Mouse (Mus musculus) adrenal gland, postnatal 10 days (tissue): Measurements from ENCODE around the gene Rfc5. TPM values are rescaled to one million over a fixed set of nuclear protein-coding genes. Genes with fewer than 3 reads are reported as not detected.

ENCODE experiments used
- DNase-seq: peaks from one replicate; pipeline ENCODE4 v3.0.0; 2021; ENCODE audit warnings: mixed read lengths
- total RNA-seq, 2 experiments: library from RNA; stranded (reverse); gene quantifications; 2 replicates each; pipeline ENCODE4 v1.2.3; 2021

Gene Rfc5
- total RNA-seq, 2 experiments from 2014 or later = 16.3 to 27.8 TPM

DNA sequence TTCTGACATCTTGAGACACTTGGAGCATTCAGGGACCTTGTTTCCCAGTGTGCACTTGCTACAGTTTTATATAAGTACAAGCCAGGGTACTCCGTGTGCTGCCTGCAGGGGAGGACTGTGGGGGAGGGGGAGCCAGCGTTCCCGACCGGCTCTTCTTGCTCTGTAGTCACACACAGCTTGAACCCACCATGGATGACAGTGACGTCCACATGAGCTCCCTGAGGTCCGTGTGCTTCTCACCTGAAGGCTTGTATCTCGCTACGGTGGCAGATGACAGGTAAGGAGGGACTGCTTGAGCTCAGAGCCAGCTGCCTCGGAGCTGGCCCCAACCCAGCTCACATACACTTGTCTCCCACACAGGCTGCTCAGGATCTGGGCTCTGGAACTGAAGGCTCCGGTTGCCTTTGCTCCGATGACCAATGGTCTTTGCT, 12.5 kb downstream of the Rfc5 start:
- DNase-seq = no peak

DNA sequence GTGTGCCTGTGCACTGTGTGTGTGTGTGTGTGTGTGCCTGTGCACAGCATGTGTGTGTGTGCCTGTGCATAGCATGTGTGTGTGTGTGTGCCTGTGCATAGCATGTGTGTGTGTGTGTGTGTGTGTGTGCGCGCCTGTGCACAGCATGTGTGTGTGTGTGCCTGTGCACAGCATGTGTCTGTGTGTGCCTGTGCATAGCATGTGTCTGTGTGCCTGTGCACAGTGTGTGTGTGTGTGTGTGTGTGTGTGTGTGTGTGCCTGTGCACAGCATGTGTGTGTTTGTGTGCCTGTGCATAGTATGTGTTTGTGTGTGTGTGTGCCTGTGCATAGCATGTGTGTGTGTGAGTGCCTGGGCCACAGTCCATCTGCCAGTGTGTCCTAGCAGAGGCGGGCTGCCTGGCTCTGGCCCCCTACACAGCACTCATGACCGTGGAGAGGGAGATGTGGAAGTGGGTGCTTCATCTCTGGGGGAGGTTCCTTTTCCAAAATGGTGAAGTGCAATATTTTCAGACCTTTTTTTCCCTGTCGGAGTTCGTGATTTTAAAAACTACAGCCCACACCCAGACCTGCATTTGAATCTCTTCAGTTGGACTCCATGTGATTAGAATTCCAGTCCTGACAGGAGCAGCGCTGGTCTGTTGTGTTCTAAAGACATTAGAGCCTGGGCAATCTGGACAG, 14.3 kb downstream of the Rfc5 start:
- DNase-seq = no peak

DNA sequence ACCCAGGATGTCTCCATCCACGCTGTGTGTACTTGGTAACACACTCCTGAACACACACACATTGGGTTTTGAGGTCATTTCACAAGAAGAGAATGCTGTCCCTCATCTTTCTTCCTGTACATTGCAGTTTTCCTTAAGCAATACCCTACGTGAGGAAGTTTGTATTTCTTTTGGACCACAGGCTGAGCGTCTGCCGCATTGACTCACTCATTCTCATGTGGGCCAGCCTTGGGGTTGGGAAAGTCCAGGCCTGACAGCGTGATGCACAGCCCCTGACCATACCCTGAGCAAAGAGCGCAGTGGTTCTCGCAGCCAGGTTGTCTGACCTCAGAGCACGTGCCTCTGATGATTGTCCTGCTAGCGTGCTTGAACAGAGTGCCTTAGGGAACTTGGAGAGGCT, 15.4 kb downstream of the Rfc5 start:
- no peak for DNase-seq

DNA sequence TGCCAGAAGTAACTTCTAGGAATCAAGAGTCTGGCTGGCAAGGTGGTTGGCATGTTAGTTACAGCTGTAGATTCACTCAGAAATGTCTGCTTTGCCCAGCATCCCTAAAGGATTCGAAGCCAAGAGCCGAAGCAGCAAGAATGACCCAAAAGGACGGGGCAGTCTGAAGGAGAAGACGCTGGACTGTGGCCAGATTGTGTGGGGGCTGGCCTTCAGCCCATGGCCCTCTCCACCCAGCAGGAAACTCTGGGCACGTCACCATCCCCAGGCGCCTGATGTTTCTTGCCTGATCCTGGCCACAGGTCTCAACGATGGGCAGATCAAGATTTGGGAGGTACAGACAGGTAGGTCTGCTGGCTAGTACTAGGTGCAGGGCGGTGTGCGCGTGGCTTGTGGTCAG, 18.3 kb downstream of the Rfc5 start:
- peak; percentile 65 for DNase-seq

DNA sequence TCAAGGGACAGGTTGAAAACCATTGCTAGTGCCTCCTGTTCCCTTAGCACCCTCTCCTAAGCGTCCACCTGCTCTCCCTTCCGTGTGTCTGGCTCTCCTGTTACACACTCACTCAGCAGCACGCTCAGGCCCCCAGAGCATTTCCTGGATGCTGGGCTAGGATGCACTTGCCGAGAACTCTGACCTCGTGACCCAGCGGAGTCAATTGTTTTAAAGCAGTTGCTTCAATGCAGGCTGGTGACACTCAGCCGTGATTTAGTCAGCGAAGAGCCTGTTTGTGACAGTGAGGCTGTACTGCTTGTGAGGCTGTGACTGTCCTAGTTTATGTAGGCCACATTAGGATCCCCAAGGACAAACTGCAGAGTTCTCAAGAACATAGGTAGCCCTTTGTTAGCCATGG, 21.6 kb downstream of the Rfc5 start:
- DNase-seq = no peak

DNA sequence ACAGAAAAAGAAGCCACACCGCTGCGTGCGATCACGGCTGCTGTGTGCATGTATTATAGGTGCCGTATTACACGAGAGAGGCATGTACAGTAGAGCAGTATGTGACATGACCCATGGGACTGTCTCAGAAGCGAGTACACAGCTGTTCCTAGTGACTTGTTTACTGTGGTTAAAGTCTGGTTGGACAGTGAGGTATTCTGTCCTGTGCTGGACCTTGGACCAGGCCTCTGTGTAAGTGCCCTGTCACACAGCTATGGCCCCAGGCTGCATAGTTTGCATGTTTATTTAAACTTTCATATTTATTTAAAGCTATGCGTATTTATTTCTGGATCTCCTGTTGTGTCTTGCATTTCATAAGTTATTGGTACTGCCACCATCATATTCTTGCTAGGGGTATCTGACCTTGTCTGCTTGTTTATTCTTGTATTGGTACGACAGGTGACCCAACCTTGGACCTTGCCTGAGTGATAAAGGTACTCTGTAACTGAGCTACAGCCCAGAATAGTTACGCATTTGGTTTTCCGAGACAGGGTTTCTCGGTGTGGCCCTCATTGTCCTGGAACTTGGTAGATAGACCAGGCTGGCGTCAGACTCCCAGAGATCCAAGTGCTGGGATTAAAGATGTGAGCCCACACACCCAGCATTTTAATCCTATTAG, 22.8 kb downstream of the Rfc5 start:
- DNase-seq = no peak

DNA sequence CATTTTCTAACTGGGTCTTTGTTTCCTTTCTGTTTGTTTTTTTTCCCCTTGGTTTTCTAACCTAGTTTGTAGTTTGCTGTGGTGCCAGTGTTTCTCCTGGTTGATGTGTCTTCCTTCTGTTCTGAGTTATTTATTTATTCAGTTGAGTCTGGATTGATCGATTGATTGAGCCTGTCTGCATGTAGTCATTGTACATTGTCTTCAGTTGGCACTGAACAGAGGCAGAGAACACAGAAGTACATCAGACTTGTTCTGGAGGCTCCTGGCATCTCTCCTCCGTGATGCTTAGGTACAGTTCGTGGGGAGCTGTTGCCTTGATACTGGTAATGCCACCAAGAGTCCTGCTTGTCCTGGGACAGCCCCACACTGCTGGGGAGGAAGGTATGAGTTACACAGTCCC, 24.0 kb downstream of the Rfc5 start:
- no peak for DNase-seq

DNA sequence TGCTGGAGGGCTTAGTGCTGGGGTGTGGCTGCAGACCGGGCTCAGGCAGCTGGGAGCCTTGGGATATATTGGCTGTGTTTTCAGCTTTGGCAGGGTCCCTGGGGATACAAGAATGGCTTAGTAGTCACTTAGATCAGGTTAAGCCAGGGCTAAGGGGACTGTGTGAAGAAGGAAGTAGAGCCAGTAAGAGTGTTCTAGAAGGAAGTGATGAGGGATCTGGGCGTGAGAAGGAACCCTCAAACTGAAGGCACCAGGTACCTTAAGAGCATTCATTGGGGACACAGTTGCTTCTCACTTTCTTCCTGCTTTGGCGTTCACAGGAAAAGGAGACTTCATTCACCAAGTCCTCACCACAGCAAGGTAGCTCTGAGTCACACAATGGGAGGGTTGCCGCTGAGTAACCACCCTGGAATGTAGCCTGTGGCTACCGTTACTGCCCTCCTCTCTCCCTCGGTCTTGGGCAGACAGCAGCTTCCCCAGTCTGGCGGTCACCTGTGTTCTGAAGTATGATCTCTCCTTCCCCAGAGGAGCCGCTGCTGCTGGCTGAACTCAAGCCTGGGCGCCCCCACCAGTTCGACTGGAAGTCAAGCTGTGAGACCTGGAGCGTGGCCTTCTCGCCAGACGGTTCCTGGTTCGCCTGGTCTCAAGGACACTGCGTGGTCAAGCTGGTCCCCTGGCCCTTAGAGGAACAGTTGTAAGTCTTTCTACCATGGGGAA, 25.6 kb downstream of the Rfc5 start:
- DNase-seq = peak; percentile 54

DNA sequence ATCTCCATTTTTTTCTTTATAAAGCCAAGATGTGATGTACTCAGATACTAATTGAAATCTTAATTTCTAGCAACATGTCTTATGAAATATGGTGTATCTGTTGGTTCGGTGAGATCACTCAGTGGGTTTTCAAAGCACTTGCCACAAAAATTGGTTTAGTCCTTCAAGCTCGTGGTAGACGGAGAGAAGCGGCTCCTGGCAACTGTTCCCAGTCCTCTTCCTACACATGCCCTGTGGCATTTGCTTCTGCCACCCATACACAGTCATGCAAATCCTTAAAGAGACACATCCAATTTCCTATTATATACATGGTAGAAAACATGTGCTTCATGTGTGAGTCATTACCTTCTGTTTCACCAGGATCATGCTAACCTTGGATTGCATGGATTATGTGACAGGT, 27.3 kb downstream of the Rfc5 start:
- DNase-seq = no peak

DNA sequence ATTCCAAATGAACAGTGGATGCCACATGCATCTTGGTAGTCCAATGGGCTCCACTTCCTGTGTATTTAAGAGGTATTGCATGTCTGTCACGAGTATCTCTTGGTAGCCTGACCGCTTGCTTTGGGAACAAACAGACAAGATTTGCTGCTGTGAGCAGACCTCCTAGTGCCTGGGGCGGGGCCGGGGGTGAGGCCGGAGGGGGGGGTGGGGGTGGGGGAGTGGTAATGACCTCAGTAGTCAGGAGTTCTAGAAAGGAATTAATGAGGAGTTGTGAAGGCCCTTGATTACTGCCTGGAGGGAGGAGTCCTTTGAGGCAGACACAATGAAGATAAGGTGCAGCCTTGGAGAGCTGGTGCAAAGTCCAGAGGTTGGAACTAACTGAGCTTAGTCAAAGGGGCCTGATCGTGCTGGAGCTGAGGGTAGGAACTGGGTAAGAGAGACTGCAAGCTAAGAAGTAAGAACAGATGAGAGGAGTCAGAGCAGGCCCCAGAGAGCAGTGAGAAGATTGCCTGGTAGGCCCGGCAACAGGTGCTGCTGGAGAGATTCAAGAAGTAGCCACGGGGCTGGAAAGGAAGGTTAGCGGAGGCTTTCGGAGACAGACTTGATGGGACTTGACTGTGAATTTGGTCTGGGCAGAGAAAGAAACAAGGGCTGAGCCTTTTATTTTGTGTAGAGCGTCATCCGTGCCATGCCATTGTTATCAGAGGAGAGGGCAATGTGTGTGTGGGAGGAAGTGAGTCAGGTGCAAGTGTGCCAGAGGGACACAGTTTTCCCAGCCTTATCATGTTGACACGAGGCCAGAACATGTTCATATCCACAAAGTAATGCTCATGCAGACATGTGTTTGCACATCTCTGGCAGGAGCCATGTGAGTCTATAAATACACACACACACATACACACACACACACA, 28.0 kb downstream of the Rfc5 start:
- peak; percentile 45 for DNase-seq

DNA sequence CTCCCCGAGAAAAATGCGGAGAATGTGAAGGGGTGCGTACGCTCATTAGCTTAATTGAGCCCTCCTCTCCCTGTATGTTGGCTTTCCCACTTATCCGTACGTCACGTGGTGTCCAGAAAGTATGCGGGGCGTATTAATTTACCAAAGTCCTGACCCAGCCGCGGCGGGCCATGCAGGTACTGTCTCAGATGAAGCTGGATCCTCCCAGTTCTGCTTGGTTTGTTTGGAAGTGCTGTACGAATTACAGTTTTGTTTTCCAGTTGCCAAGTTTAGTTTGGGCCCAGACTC, 28.7 kb downstream of the Rfc5 start:
- no peak for DNase-seq

DNA sequence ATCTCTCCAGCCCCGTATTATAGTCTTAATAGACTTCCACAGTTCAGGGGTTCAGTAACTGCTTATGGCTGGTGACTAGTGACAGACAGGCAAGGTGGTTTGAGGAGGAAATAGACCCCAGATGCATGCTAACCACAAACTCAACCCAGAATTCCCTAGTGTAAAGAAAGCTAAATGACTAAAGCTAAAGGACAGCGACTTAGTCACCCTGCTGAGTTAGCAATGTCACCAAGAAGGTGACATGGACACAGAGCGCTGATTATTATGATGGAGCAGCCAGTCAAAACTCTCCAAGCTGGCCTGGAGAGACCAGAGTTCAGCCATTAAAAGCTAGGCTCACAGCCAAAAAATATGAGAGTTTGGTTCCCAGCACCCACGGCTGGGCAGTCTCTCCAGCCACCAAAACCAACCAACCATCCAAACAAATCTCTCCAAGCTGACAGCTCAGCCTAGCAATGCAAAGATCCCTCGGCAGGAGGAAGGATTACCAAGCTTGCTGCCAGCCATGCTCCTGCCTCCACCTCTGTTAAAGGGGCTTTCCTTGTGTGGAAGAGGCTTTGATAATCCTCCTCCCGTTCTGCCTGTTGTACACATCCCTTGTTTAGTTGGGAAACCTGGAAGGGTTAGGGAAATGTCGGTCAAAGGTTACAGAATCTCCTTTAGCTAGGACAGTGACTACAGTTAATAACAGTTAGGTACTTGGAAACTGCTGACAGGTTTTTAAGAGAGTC, 29.2 kb downstream of the Rfc5 start:
- no peak for DNase-seq

DNA sequence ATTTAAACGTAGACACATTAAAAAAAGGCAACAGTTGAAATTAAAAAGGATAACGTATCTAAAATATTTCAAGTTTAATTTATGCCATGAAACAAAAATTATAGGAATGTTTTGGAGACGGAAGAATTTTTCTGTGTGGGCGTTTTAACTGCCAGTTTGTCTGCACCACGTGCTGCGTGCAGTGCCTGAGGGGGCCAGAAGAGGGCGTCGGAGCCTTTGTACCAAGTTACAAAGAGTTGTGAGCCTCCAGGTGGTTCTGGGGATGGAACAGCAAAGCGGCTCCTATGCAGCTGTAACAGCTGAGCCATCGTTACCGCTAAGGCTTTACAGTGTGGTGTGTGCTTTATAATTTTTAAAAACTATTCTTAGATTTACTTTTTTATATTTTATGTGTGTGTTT, 30.1 kb downstream of the Rfc5 start:
- peak; percentile 88 for DNase-seq

DNA sequence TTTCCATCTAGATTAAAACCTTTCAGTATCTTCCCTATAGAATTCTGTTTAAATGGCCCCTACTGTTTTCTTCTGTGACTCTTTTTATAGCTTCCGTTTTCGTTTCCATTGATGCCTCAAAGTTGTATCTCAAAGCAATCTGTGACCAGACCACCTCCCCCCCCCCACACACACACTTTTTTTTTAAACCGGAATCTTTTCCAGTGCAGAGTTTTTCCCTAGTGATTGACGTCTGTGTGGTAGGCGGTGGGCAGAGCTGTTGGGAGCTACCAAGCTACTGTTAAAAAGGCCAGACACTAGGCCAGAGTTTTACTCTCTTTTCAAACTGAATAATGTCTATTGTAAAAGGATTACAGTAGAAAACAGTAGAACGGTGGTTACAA, 30.6 kb downstream of the Rfc5 start:
- DNase-seq = no peak

DNA sequence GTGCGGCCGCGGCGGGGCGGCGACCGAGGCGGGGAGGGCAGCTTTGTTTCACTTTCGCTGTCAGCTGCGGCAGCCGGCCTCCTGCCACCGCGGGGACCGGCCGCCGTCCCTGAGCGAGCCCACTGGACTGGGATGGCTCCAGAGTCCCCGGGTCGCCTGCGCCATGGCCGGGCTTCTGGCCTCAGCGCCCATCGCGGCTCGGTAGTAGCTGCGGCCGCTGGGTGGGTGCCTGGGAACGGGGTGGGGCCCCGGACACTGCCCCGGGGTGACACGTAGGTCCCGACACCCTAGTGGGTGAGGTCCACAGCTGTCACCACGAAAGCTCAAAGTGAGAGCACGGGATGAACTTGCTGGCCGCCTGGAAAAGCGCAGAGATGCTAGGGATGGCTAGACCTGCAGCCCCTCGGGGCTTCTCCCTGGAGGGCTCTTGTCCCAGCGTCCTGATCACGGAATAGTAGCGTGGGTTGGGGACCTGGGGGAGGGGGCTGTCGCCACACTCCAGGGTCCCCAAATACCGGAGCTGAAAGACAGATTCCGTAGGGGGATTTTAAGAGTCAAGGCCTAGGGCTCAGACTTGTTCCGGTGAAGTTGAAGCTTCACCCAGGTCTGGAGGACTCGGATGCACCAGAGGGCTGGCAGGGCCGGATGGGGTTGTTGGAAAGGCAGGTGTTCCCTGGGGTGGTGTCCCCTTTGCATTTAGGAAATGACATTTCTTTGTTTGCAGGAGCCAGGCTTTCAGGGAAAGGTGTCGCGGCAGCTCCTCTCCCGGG, 31.2 kb downstream of the Rfc5 start:
- peak; percentile 46 for DNase-seq

DNA sequence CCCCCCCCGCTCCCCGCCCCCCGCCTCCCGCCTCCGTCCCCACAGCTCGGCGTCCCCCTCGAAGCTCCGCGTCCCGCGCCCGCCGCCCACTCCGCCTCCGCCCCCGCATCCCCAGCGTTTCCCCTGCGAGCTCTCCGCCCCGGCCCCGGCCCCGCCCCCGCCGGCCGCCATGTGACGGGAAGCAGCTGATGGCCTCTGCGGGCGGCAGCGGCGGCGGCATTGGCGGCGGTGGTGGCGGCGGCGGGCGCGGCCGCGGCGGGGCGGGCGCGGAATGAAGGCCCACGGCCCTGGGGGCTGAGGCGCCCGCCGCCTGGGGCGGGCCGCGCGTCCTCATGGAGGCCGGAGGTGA, 31.7 kb downstream of the Rfc5 start, which contains the start of gene Wsb2:
Gene Wsb2, plus strand, starts transcription at position 176 of the 349 bp plus-strand sequence.
- peak; percentile 93 for DNase-seq

DNA sequence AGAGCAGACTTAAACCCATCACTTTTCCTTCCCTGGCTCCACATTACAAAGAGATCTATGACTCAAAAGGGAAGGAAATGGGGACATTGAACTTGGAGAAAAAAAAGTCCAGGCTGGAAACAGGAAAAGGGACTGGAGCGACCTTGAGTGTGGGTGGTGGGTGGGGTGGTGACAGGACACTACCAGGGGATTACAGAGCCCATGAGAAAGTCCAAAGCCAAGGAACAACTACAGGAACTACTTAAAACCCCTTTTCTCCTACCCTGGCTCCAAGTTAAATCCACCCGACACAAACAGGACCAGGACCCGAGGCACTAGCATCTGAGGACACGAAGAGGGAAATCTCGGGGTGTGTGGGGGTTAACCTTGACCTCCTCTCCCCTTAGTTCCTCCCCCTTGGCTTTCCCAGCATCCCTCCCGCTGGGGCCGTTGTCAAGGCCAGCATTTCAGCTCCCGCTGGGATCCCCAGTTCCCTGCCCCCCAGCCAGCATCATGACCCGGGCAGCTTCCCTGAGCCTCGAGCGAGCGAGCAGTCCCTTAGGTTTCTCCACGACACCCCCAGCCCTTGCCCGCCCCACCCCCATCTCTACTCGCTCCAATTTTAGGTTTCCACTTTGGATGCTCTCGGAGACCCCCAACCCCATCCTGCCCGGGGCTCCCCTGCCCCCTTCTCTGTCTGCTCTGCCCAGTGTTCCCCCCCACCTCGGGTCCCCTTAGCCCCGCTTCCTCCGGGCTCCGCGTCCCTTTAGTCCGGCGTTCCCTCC, 32.3 kb downstream of the Rfc5 start:
- peak; percentile 83 for DNase-seq

DNA sequence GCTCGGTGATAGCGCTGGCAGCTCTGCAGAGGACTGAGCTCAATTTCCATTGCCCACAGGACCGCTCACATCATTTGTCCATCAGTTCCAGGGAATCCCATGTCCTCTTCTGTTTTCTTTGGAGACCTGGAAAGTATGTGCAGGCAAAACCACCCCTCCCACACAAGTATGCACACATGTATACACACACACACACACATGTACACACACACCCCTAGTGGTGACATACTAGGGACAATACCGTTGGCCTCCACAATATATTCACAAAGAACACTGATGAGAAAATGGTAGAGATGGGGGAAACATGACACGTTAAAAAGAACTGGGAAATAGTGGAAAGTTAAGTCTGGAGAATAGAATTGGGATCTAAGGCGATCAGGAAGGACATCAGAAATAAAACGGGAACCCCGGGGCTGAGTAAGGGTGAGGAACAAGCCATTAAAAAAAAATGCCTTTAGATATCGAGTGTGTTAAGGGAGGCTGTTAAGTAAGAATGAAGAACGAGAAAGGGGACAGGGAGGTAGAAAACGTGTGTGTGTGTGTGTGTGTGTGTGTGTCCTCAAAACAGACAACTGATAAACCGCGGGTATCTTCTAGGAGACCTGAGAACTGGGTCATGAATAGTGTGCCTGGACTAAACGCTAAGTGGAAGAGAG, 33.1 kb downstream of the Rfc5 start:
- DNase-seq = no peak

DNA sequence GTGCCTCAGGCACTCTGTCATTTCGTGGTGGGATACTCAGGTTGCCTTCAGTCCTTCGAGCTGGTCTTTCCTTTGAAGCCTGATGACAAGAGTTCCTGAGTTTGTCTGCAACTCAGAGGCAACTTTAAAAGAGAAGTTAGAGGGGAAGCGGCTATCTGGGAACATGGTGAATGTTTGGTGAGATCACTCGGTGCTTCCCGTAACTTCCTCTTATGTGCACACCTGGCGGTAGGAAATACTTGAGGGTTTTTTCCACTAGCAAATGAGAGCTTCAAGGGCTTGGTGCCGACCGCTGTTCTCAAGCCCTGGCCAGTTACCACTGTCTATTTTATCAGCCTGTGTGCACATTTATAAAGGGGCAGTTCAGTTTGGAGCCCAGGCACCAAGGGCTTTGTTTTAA, 34.7 kb downstream of the Rfc5 start:
- DNase-seq = no peak

DNA sequence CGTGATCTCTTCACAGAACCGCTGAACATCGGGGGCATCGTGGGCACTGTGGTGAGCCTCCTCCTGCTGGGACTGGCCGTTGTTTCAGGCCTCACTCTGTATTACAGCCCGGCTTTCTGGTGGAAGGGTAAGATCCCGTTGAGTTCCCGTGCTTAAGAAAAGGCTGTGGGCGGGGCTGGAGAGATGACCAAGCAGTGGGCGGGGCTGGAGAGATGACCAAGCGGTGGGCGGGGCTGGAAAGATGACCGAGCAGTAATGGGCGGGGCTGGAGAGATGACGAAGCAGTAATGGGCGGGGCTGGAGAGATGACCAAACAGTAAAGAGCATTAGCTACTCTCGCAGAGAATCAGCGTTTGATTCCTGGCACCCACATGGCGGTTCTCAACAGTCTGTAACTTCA, 40.6 kb downstream of the Rfc5 start:
- peak; percentile 79 for DNase-seq
